Mouse (Mus musculus) stomach, postnatal 0 days (tissue): ENCODE data around the gene Mrps9.

Source experiments
- CTCF ChIP-seq: IDR thresholded peaks from 2 replicates; pipeline ENCODE4 v1.5.1; 2016; ENCODE audit warnings: antibody characterized with exemption, low read depth, mild to moderate bottlenecking, moderate library complexity
- EP300 ChIP-seq: optimal IDR thresholded peaks from 2 replicates; pipeline ENCODE3; 2016; ENCODE audit warnings: antibody characterized with exemption

DNA sequence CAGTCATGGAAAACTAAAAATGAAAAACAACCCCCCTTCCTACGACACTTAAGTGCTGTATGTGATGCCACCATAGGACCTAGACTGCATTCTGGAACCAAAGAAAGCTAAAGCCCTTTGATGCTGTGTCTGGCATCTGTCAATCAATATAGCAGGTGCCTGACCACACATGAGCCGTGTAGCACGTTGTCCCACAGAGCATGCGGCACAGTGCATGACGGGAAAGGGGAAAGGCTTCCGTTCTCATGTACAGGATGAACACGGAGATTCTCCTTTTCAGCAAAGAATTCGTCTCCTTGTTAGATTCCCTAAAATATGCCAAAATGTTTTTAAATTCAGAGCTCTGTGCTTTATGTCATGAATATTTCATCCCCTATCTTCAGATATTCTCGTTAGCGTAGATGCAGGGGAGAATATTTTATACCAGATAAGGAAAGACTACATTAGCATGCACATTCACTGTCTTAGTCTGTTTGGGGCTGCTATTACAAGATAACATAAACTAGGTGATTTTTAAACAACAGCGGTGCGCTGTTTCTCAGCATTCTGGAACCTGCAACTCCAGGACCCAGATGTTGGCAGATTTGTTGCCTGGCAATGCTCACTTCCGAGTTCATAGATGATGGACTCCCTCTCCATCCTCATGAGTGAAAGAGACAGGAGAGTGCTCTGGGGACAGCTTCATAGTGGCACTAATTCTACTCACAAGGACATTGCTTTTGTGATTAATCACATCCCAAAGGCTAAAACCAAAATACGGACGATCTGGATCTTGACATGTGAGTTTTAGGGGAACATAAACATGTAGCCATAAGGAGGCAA lies 36.0 kb upstream of the Mrps9 start:
- TF ChIP-seq CTCF (no peak), EP300 (no peak)
